Mouse (Mus musculus): Measurements from ENCODE around the gene 4930444G20Rik. TPM values are rescaled to one million over a fixed set of nuclear protein-coding genes. Genes with fewer than 3 reads are reported as not detected.
"Not testable (repeated sequence)": the region's sequence is repeated elsewhere in the genome, so short reads cannot be mapped to it uniquely, and the experiment has no call there.

4930444G20Rik gene
- not detected in 2 replicates for polyA plus RNA-seq (2014; fragmentation: Nextera tagmentation; extraction: Ambion mirVana)

GRCm38 (mm10) chr10:22067979-22068378, at the start of gene 4930444G20Rik:
Gene 4930444G20Rik, minus strand, starts transcription at chr10:22068079.
- H3K36me3 ChIP-seq (ENCODE audit: control insufficient read depth, insufficient read depth, low read length); H3K9ac ChIP-seq (ENCODE audit: low read length); H3K9me3 ChIP-seq (ENCODE audit: control insufficient read depth, low read length); DNase-seq (ENCODE audit: low spot score, missing footprints); H3K4me1 ChIP-seq (ENCODE audit: control insufficient read depth, insufficient read depth, low read length); H3K27me3 ChIP-seq (ENCODE audit: control insufficient read depth, insufficient read depth, low read length); H3K4me2 ChIP-seq; H3K27ac ChIP-seq (ENCODE audit: low read depth, low read length); ATAC-seq (ENCODE audit: low FRiP score); H3K4me3 ChIP-seq (ENCODE audit: low read depth, low read length): not testable (repeated sequence)
- WGBS = 96% methylated on average over 7 of the region's 7 CpGs

- no peaks in the 10 kb centered on the region for H3K27me3 ChIP-seq (ENCODE audit: control insufficient read depth, insufficient read depth, low read length)
- H3K4me3 ChIP-seq (ENCODE audit: low read depth, low read length) = no peak overlapping the region
- ATAC-seq (ENCODE audit: low FRiP score) (no peak), DNase-seq (ENCODE audit: low spot score, missing footprints) (no peak)
- H3K27ac ChIP-seq (ENCODE audit: low read depth, low read length) = no peak overlapping the region
- H3K9me3 ChIP-seq (ENCODE audit: control insufficient read depth, low read length) = no peaks in the 10 kb centered on the region
- H3K4me2 ChIP-seq = no peak overlapping the region
- WGBS = 87% methylated on average over 2 of the region's 2 CpGs
- no peaks in the 10 kb centered on the region for H3K36me3 ChIP-seq (ENCODE audit: control insufficient read depth, insufficient read depth, low read length)
- no peaks in the 10 kb centered on the region for H3K4me1 ChIP-seq (ENCODE audit: control insufficient read depth, insufficient read depth, low read length)
- no peak overlapping the region for H3K9ac ChIP-seq (ENCODE audit: low read length)
Observed at GRCm38 (mm10) chr10:22074531-22074930, 6.7 kb upstream of the 4930444G20Rik start.

GRCm38 (mm10) chr10:22072739-22073138, 4.9 kb upstream of the 4930444G20Rik start:
- ATAC-seq (ENCODE audit: low FRiP score) = no peak

GRCm38 (mm10) chr10:22070576-22070975, 2.7 kb upstream of the 4930444G20Rik start:
- Histone ChIP-seq H3K9me3 (ENCODE audit: control insufficient read depth, low read length) (no peaks in the 10 kb centered on the region), H3K4me2 (no peak overlapping the region), H3K27ac (ENCODE audit: low read depth, low read length) (no peak overlapping the region), H3K36me3 (ENCODE audit: control insufficient read depth, insufficient read depth, low read length) (no peaks in the 10 kb centered on the region), H3K27me3 (ENCODE audit: control insufficient read depth, insufficient read depth, low read length) (no peaks in the 10 kb centered on the region), H3K4me1 (ENCODE audit: control insufficient read depth, insufficient read depth, low read length) (no peaks in the 10 kb centered on the region), H3K4me3 (ENCODE audit: low read depth, low read length) (no peak overlapping the region), H3K9ac (ENCODE audit: low read length) (no peak overlapping the region)
- no peak for ATAC-seq (ENCODE audit: low FRiP score)
- DNase-seq (ENCODE audit: low spot score, missing footprints) = no peak
- WGBS = 73% methylated on average over 4 of the region's 4 CpGs

More at GRCm38 (mm10) chr10:22072739-22073138, 4.9 kb upstream of the 4930444G20Rik start:
- DNase-seq (ENCODE audit: low spot score, missing footprints) = no peak
- no peaks in the 10 kb centered on the region for H3K36me3 ChIP-seq (ENCODE audit: control insufficient read depth, insufficient read depth, low read length)
- no peak overlapping the region for H3K4me2 ChIP-seq
- no peaks in the 10 kb centered on the region for H3K4me1 ChIP-seq (ENCODE audit: control insufficient read depth, insufficient read depth, low read length)
- no peak overlapping the region for H3K4me3 ChIP-seq (ENCODE audit: low read depth, low read length)
- no peaks in the 10 kb centered on the region for H3K9me3 ChIP-seq (ENCODE audit: control insufficient read depth, low read length)
- no peak overlapping the region for H3K27ac ChIP-seq (ENCODE audit: low read depth, low read length)
- H3K27me3 ChIP-seq (ENCODE audit: control insufficient read depth, insufficient read depth, low read length) = no peaks in the 10 kb centered on the region
- H3K9ac ChIP-seq (ENCODE audit: low read length) = no peak overlapping the region
- 67% methylated on average over 2 of the region's 2 CpGs for WGBS

- 89% methylated on average over 2 of the region's 2 CpGs for WGBS
- Histone ChIP-seq H3K27ac (ENCODE audit: low read depth, low read length) (no peak overlapping the region), H3K4me3 (ENCODE audit: low read depth, low read length) (no peak overlapping the region), H3K4me1 (ENCODE audit: control insufficient read depth, insufficient read depth, low read length) (no peaks in the 10 kb centered on the region), H3K9ac (ENCODE audit: low read length) (no peak overlapping the region), H3K4me2 (no peak overlapping the region), H3K27me3 (ENCODE audit: control insufficient read depth, insufficient read depth, low read length) (no peaks in the 10 kb centered on the region), H3K36me3 (ENCODE audit: control insufficient read depth, insufficient read depth, low read length) (no peaks in the 10 kb centered on the region), H3K9me3 (ENCODE audit: control insufficient read depth, low read length) (no peaks in the 10 kb centered on the region)
- DNase-seq (ENCODE audit: low spot score, missing footprints) (no peak), ATAC-seq (ENCODE audit: low FRiP score) (no peak)
Observed at GRCm38 (mm10) chr10:22070168-22070567, 2.3 kb upstream of the 4930444G20Rik start.

GRCm38 (mm10) chr10:22059415-22059814, 8.5 kb downstream of the 4930444G20Rik start:
- WGBS = 89% methylated on average over 2 of the region's 2 CpGs

GRCm38 (mm10) chr10:22059026-22059325, 8.9 kb downstream of the 4930444G20Rik start:
- Histone ChIP-seq H3K4me3 (ENCODE audit: low read depth, low read length) (peak overlapping the region; percentile 40), H3K9ac (ENCODE audit: low read length) (peak overlapping the region; percentile 50), H3K36me3 (ENCODE audit: control insufficient read depth, insufficient read depth, low read length) (no peaks in the 10 kb centered on the region), H3K4me2 (peak overlapping the region; percentile 69), H3K27me3 (ENCODE audit: control insufficient read depth, insufficient read depth, low read length) (no peaks in the 10 kb centered on the region), H3K4me1 (ENCODE audit: control insufficient read depth, insufficient read depth, low read length) (no peaks in the 10 kb centered on the region), H3K27ac (ENCODE audit: low read depth, low read length) (no peak overlapping the region), H3K9me3 (ENCODE audit: control insufficient read depth, low read length) (no peaks in the 10 kb centered on the region)
- ATAC-seq (ENCODE audit: low FRiP score) (no peak), DNase-seq (ENCODE audit: low spot score, missing footprints) (no peak)
- WGBS = 16% methylated on average over 12 of the region's 12 CpGs

More at GRCm38 (mm10) chr10:22059415-22059814, 8.5 kb downstream of the 4930444G20Rik start:
- Histone ChIP-seq H3K9me3 (ENCODE audit: control insufficient read depth, low read length) (no peaks in the 10 kb centered on the region), H3K27me3 (ENCODE audit: control insufficient read depth, insufficient read depth, low read length) (no peaks in the 10 kb centered on the region), H3K4me1 (ENCODE audit: control insufficient read depth, insufficient read depth, low read length) (no peaks in the 10 kb centered on the region), H3K36me3 (ENCODE audit: control insufficient read depth, insufficient read depth, low read length) (no peaks in the 10 kb centered on the region), H3K4me2 (peak overlapping the region; percentile 69; the same call in 1 of the 2 replicates), H3K4me3 (ENCODE audit: low read depth, low read length) (no peak overlapping the region; the same call in 1 of the 2 replicates), H3K9ac (ENCODE audit: low read length) (no peak overlapping the region), H3K27ac (ENCODE audit: low read depth, low read length) (no peak overlapping the region)
- no peak for DNase-seq (ENCODE audit: low spot score, missing footprints)
- ATAC-seq (ENCODE audit: low FRiP score) = no peak

GRCm38 (mm10) chr10:22058218-22059025, 9.5 kb downstream of the 4930444G20Rik start:
- Histone ChIP-seq H3K9ac (ENCODE audit: low read length) (peak overlapping the region; percentile 50), H3K36me3 (ENCODE audit: control insufficient read depth, insufficient read depth, low read length) (no peaks in the 10 kb centered on the region), H3K9me3 (ENCODE audit: control insufficient read depth, low read length) (no peaks in the 10 kb centered on the region), H3K27ac (ENCODE audit: low read depth, low read length) (no peak overlapping the region), H3K4me1 (ENCODE audit: control insufficient read depth, insufficient read depth, low read length) (no peaks in the 10 kb centered on the region), H3K27me3 (ENCODE audit: control insufficient read depth, insufficient read depth, low read length) (no peaks in the 10 kb centered on the region), H3K4me2 (peak overlapping the region; percentile 69), H3K4me3 (ENCODE audit: low read depth, low read length) (peak overlapping the region; percentile 40)
- ATAC-seq (ENCODE audit: low FRiP score) = peak; percentile 99
- peak; percentile 100 for DNase-seq (ENCODE audit: low spot score, missing footprints)
- WGBS = 12% methylated on average over 41 of the region's 41 CpGs

- H3K36me3 ChIP-seq (ENCODE audit: control insufficient read depth, insufficient read depth, low read length) = no peaks in the 10 kb centered on the region
- H3K9ac ChIP-seq (ENCODE audit: low read length) = no peak overlapping the region
- no peak overlapping the region for H3K4me3 ChIP-seq (ENCODE audit: low read depth, low read length)
- no peaks in the 10 kb centered on the region for H3K9me3 ChIP-seq (ENCODE audit: control insufficient read depth, low read length)
- no peaks in the 10 kb centered on the region for H3K4me1 ChIP-seq (ENCODE audit: control insufficient read depth, insufficient read depth, low read length)
- H3K4me2 ChIP-seq = no peak overlapping the region
- DNase-seq (ENCODE audit: low spot score, missing footprints) = no peak
- H3K27ac ChIP-seq (ENCODE audit: low read depth, low read length) = no peak overlapping the region
- ATAC-seq (ENCODE audit: low FRiP score) = no peak
- H3K27me3 ChIP-seq (ENCODE audit: control insufficient read depth, insufficient read depth, low read length) = no peaks in the 10 kb centered on the region
Observed at GRCm38 (mm10) chr10:22055308-22055707, 12.6 kb downstream of the 4930444G20Rik start.
